Mouse (Mus musculus) ES-E14 (cell line): ENCODE measurements around the gene Fer1l4. TPM values are rescaled to one million over a fixed set of nuclear protein-coding genes. Genes with fewer than 3 reads are reported as not detected.
A peak's percentile ranks its signal among the peaks of the same experiment; 100 is the strongest.

Experiments used
- DNase-seq: peaks from one replicate; pipeline ENCODE4 v3.0.0-alpha.2; 2013; ENCODE audit warnings: low read depth, low spot score
- H3K27ac ChIP-seq: 2 replicates; pipeline ENCODE4 v1.5.1; 2012; ENCODE audit warnings: low read depth, mild to moderate bottlenecking, low read length, moderate library complexity, mixed read lengths; ENCODE audit not compliant: poor library complexity, insufficient read depth, severe bottlenecking
- H3K36me3 ChIP-seq: 2 replicates; pipeline ENCODE4 v1.6.1; 2012; ENCODE audit warnings: mild to moderate bottlenecking, low read length, moderate library complexity, mixed read lengths; ENCODE audit not compliant: control insufficient read depth, poor library complexity, insufficient read depth, severe bottlenecking
- H3K4me1 ChIP-seq, 2 experiments: fragments of 150-350 bp in 1 of 2; sonication (generic) in 1 of 2; 2 replicates each; pipeline ENCODE4 v1.6.1; 2012; ENCODE audit warnings: low read length in 2 of 2, mild to moderate bottlenecking in 1 of 2, mixed read lengths in 1 of 2; ENCODE audit not compliant: control insufficient read depth in 2 of 2, insufficient read depth in 2 of 2, poor library complexity in 1 of 2
- H3K4me3 ChIP-seq, 2 experiments: fragments of 150-350 bp in 1 of 2; sonication (generic) in 1 of 2; 2 replicates each; pipeline ENCODE4 v1.5.1; 2012; ENCODE audit warnings: low read length in 2 of 2, low read depth in 1 of 2, mild to moderate bottlenecking in 1 of 2, mixed read lengths in 1 of 2; ENCODE audit not compliant: insufficient read depth in 1 of 2, poor library complexity in 1 of 2, severe bottlenecking in 1 of 2
- H3K9ac ChIP-seq: 2 replicates; pipeline ENCODE4 v1.6.1; 2012; ENCODE audit warnings: low read depth, mild to moderate bottlenecking, low read length, mixed read lengths; ENCODE audit not compliant: poor library complexity, insufficient read depth, severe bottlenecking
- H3K9me3 ChIP-seq: fragments of 150-350 bp; sonication (generic); 2 replicates; pipeline ENCODE4 v1.6.1; 2012; ENCODE audit warnings: low read depth, mild to moderate bottlenecking, low read length; ENCODE audit not compliant: control insufficient read depth, insufficient read depth
- CHD2 ChIP-seq: IDR thresholded peaks from 2 replicates; pipeline ENCODE4 v1.6.1; 2014; ENCODE audit warnings: mild to moderate bottlenecking, low read depth, low read length, inconsistent platforms
- HCFC1 ChIP-seq: IDR thresholded peaks from 2 replicates; pipeline ENCODE4 v1.6.1; 2012; ENCODE audit warnings: low read length, inconsistent platforms, borderline replicate concordance; ENCODE audit not compliant: insufficient read depth
- MAFK ChIP-seq: IDR thresholded peaks from 2 replicates; pipeline ENCODE4 v1.6.1; 2014; ENCODE audit warnings: mild to moderate bottlenecking, low read depth, low read length, inconsistent platforms; ENCODE audit not compliant: insufficient read depth
- ZC3H11A ChIP-seq: IDR thresholded peaks from 2 replicates; pipeline ENCODE4 v1.6.1; 2012; ENCODE audit warnings: low read depth, mild to moderate bottlenecking, inconsistent platforms, low read length, borderline replicate concordance
- ZNF384 ChIP-seq: IDR thresholded peaks from 2 replicates; pipeline ENCODE4 v1.6.1; 2012; ENCODE audit warnings: low read depth, low read length, inconsistent platforms
- in situ Hi-C, 2 experiments: fragments of 600-800 bp; cut with MboI; formaldehyde crosslinking; loops; one replicate each; pipeline ENCODE4 v1.15.1; 2025; ENCODE audit warnings: low sequenced_read_pairs in 2 of 2, inconsistent platforms in 1 of 2; ENCODE audit not compliant: unreplicated experiment in 2 of 2
- total RNA-seq: library from RNA; depleted of rRNA; stranded (reverse); fragments of 300-350 nt; gene quantifications from 2 replicates; pipeline ENCODE4 v1.2.3, GENCODE M21; 2012

Fer1l4 gene
- total RNA-seq, 1 experiment, result 0.22 TPM

GRCm38 (mm10) chr2:156077461-156077860 lies 24.7 kb upstream of the Fer1l4 start:
- DNase-seq, result no peak
- H3K4me1 ChIP-seq, result peaks cover 4 to 11% of the 10 kb centered on the region in 2 experiments; a peak in 3 of 4 replicates
- no peaks in the 10 kb centered on the region for H3K9me3 ChIP-seq
- peaks cover 26% of the 10 kb centered on the region; the same call in 1 of the 2 replicates for H3K36me3 ChIP-seq
- H3K9ac ChIP-seq, result no peak overlapping the region
- H3K27ac ChIP-seq, result no peak overlapping the region
- TF ChIP-seq MAFK, result no peak
- no peak for TF ChIP-seq ZNF384
- TF ChIP-seq HCFC1, result no peak
- in situ Hi-C loops, result no loop called here
- no peak overlapping the region for H3K4me3 ChIP-seq

- Histone ChIP-seq H3K27ac (no peak overlapping the region), H3K4me1 (peaks cover 2 to 7% of the 10 kb centered on the region in 2 experiments; a peak in 3 of 4 replicates), H3K36me3 (peaks cover 22% of the 10 kb centered on the region; the same call in 1 of the 2 replicates), H3K9me3 (no peaks in the 10 kb centered on the region), H3K9ac (no peak overlapping the region), H3K4me3 (no peak overlapping the region; a peak in 1 of 4 replicates)
- in situ Hi-C loops, result no loop called here
- no peak for DNase-seq
- TF ChIP-seq HCFC1 (no peak), ZNF384 (no peak), ZC3H11A (no peak), CHD2 (no peak), MAFK (no peak)
Observed at GRCm38 (mm10) chr2:156073725-156074124, 21.0 kb upstream of the Fer1l4 start.

DNA sequence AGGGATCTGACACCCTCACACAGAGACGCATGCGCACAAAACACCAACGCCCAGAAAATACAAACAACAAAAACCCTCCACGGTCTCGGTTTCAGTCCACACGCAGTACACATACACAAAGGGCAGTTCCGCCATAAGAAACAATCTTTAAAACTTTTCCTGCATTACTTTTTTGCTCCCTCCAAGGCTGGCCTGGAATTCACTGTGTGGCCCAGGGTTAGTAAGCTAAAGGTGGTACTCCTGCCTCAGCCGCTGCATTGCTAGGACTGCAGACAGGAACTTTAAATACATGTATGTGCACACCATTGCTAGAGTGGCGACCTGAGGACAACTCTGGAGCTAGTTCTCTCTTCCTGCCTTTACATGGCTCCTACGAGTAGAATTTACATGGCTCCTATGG lies 18.5 kb upstream of the Fer1l4 start:
- H3K9ac ChIP-seq, result no peak overlapping the region
- no peak for DNase-seq
- H3K4me1 ChIP-seq, result peaks cover 2 to 7% of the 10 kb centered on the region in 2 experiments; a peak in 2 of 4 replicates
- in situ Hi-C loops, result no loop called here
- H3K36me3 ChIP-seq, result peaks cover 9% of the 10 kb centered on the region; the same call in 1 of the 2 replicates
- H3K9me3 ChIP-seq, result no peaks in the 10 kb centered on the region
- no peak overlapping the region for H3K27ac ChIP-seq
- TF ChIP-seq ZNF384 (no peak), HCFC1 (no peak), ZC3H11A (no peak), MAFK (no peak)
- no peak overlapping the region for H3K4me3 ChIP-seq

GRCm38 (mm10) chr2:156067916-156068315 lies 15.2 kb upstream of the Fer1l4 start:
- no peak overlapping the region for H3K9ac ChIP-seq
- H3K36me3 ChIP-seq, result 0 out of 2 replicates have a peak, but pooled peaks cover 4% of the 10 kb centered on the region
- H3K4me3 ChIP-seq, result no peak overlapping the region
- in situ Hi-C loops, result no loop called here
- TF ChIP-seq ZNF384, result no peak
- no peak for TF ChIP-seq CHD2
- TF ChIP-seq ZC3H11A, result no peak
- no peak for TF ChIP-seq HCFC1
- no peak for TF ChIP-seq MAFK
- no peak for DNase-seq
- peaks cover 0 to 2% of the 10 kb centered on the region in 2 experiments; a peak in 1 of 4 replicates for H3K4me1 ChIP-seq
- no peak overlapping the region for H3K27ac ChIP-seq
- no peaks in the 10 kb centered on the region for H3K9me3 ChIP-seq

DNA sequence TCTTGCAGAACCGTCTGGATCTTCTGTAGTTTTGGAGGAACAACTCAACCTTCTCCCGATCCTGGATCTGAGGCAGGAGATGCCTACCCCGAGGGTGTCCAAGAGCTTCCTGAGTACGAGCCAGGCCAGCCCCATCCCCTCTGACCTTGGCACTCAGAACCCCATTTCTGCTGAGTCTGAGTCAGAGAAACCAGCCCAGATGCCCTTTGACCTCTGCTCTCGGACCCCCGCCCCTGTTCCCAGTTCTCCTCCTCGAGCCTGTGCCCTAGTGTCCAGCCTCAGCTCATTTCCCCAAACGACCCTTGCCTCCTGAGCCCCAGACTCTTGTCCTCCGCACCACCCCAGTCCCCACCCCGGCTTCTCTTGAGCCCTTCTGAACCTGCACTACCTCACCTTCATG lies 13.4 kb upstream of the Fer1l4 start:
- no peak overlapping the region for H3K9ac ChIP-seq
- peaks cover 0 to 2% of the 10 kb centered on the region in 2 experiments; a peak in 1 of 4 replicates for H3K4me1 ChIP-seq
- TF ChIP-seq MAFK, result no peak
- TF ChIP-seq ZC3H11A, result no peak
- H3K36me3 ChIP-seq, result 0 out of 2 replicates have a peak, but pooled peaks cover 4% of the 10 kb centered on the region
- H3K9me3 ChIP-seq, result no peaks in the 10 kb centered on the region
- no peak for DNase-seq
- H3K4me3 ChIP-seq, result peak overlapping the region; percentile 83 to 100
- in situ Hi-C loops, result no loop called here
- no peak overlapping the region for H3K27ac ChIP-seq
